Mouse (Mus musculus) v-Abl transformed pro-B cells (cell line): ENCODE data around the gene Epha10.

ENCODE experiments used
- in situ Hi-C, 2 experiments: fragments of 400-800 bp; cut with MboI; formaldehyde crosslinking; loops; one replicate each; pipeline ENCODE4 v1.15.1; 2025; ENCODE audit not compliant: unreplicated experiment in 2 of 2

Gene Epha10

DNA sequence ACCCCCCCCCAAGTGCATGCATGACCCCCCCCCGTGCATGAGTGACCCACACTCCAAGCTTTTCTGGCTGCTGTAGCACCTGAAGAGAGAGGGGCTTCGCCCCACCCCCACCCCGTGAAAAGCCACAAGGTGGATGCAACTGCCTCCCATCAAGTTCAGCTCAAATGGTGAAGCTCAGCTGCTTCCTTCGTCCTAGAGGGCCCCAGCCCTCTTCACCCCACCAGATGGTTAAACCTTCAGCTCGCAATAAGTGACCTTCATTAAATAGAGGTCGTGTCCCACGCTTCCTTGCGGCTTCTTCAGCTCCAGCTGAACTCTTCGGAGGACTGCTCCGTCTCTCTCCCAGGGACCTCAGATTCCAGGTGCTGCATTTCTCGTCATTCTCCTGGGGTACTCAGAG lies at the start of gene Epha10:
Gene Epha10 (plus strand): TSS at position 301 of the 400 bp plus-strand sequence.
- in situ Hi-C loops: loop anchor here (25.0 kb wide), 2 partner anchors 732 to 743 kb away; no protein-coding TSS in a partner anchor

DNA sequence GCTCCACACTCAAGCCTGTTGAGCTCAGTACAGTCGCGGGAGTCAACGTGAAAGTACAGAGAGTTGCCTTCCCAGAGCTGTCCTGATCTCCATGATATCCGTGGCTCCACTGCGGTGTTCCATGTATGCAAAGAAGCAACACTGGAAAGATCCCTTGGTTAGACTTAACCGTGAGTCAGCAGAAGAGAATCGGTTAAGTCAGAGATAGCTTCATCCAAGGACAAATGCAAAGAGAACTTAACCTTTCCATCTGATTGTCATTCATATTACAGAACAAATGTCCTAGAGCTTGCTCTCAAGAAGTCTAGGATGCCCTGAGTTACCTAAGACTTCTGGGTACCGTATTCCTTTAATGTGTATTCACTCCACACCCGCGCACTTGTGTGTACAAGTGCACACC lies 47.9 kb upstream of the Epha10 start:
- in situ Hi-C loops: no loop called here

DNA sequence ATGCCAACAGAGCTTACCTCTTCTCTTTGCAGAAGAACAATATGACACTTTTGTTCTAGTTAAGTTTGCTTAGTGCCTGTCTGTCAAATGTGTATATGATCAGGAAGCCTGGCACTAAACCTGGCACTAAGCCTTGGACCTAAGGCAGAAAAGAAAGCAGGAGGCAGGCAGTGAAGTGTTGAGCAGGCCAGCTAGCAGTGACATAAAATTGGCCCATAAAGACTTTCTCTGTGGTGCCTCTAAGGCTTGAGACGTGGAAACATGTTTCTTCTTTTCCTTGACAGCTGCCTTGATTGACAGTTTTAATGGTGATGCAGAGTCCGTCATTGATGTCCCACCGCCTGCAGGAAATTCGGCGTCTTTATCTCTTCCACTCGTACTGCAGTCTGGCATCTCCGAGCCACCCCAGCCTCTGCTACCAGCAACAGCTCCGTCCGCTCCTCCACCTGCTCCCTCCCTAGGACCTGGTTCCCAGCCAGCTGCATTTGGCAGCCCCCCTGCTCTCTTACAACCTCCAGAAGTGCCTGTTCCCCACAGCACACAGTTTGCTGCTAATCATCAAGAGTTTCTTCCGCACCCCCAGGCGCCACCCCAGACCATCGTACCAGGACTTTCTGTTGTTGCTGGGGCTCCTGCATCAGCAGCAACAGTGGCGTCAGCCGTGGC lies 42.5 kb upstream of the Epha10 start:
- in situ Hi-C loops: no loop called here

DNA sequence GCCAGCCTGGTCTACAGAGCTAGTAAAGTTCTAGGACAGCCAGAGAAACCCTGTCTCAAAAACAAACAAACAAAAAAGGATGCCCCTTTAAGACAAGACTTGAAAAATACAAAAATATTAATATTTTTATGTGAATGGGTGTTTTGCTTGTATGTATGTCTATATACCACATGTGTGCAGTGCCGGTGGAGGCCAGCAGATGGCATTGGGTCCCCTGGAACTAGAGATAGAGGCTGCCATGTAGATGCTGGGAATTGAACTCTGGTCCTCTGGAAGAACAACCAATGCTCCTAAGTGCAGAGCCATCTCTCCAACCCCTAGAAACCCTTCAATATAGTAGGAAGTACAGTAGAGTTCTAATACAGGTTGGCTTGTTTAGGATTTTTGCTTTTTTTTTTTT lies 39.7 kb upstream of the Epha10 start:
- in situ Hi-C loops: loop anchor here in 1 of 2 experiments (10.0 kb wide), 2 partner anchors 126 to 886 kb away; partner anchors contain the start of gene Sf3a3

GRCm38 (mm10) chr4:124843493-124843892 lies 37.2 kb upstream of the Epha10 start:
- in situ Hi-C loops: loop anchor here in 1 of 2 experiments (10.0 kb wide), 2 partner anchors 129 to 889 kb away; partner anchors contain the start of gene Sf3a3

- in situ Hi-C loops: loop anchor here (5.0 to 10.0 kb wide), 5 partner anchors 40 to 893 kb away; partner anchors contain the start of genes Sf3a3 (in 2 of the 2) and Mtf1 (in 1 of the 2)
These were observed 33.1 kb upstream of the Epha10 start for GRCm38 (mm10) chr4:124847573-124847972.

GRCm38 (mm10) chr4:124849631-124850260 lies 31.0 kb upstream of the Epha10 start:
- in situ Hi-C loops: loop anchor here (5.0 to 10.0 kb wide), 7 partner anchors 42 to 895 kb away; partner anchors contain the start of genes Sf3a3 (in 2 of the 2), Mtf1 (in 1 of the 2) and Utp11 (in 1 of the 2)

DNA sequence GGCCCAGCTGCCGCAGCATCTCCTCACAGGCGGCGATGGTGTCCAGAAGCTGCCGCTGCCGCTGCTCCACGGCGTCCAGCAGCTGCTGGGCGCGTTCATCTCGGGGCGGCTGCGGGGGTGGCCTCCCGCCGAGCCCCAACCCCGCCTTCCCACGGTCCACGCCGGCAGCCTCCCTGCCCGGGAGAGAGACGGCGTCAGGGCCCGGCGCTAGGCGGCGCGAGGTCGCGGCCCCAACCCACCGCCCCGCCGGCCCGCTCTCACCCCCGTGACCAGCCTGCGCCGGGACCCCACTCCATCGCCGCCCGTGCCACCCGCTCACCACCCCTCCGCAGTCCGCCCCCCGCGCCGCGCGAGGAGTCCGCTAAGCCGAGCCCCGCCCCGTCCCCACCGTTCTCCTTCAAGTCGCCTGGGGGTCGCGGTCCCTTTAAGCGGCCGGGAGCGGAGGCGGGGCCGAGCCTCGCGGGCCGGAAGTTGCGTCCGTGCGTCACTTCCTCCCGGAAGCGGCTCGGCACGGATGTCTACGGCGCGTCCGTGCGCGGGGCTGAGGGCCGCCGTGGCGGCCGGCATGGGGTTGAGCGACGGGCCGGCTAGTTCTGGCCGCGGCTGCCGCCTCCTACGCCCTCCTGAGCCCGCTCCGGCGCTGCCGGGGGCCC lies 30.3 kb upstream of the Epha10 start, which contains the start of gene Yrdc:
Gene Yrdc (plus strand): TSS at position 419 of the 653 bp plus-strand sequence.
- in situ Hi-C loops: loop anchor here in 1 of 2 experiments (5.0 to 10.0 kb wide), 2 partner anchors 156 to 893 kb away; partner anchors contain the start of gene Utp11

GRCm38 (mm10) chr4:124850933-124851658 lies 29.6 kb upstream of the Epha10 start, which contains the start of gene 1110065P20Rik:
TSS of gene 1110065P20Rik (minus strand) at chr4:124851196.
- in situ Hi-C loops: loop anchor here in 1 of 2 experiments (5.0 to 10.0 kb wide), 2 partner anchors 156 to 894 kb away; partner anchors contain the start of gene Utp11

DNA sequence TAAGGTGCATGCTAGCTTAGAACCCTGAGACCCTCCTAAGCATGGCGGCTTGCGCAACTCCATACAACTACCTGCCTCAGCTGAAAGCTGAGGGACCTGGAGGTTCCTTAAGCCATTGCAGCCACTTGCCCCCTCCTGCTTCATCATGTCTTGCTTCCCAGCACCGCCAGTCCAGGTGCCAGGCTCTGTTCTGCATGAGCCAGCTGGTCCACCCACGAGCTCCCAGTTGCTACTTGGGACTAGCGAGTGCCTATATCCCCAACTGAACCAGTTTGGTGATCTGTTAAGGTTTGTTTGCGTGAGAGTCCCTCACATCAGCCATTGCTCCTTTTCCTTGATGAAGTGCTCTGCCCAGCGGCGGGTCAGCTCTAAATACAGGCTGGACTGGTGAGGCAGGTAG lies 24.4 kb upstream of the Epha10 start:
- in situ Hi-C loops: loop anchor here in 1 of 2 experiments (10.0 kb wide), 1 partner anchor 161 kb away; the partner anchor contains the start of gene Utp11

GRCm38 (mm10) chr4:124858370-124858769 lies 22.3 kb upstream of the Epha10 start:
- in situ Hi-C loops: loop anchor here in 1 of 2 experiments (10.0 kb wide), 1 partner anchor 164 kb away; the partner anchor contains the start of gene Utp11

DNA sequence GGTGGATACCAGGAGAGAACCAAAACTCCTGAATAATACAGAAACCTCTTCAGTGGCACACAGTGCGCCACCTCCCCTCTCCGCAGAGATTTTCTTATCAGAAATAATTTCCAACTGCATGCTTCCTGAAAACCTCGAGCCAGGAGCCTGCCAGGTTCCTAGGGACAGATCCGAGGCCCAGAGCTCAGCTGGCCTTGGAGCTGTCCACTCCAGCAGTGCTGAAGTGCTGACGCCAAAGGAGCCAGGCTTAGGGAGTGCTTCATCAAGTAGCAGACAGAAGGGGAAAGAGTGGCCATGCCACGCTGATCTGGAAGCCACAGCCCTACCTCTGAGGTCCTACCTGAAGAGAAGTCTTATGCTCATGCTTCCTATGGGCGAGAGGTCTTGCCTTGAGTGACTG lies 20.3 kb upstream of the Epha10 start:
- in situ Hi-C loops: no loop called here

GRCm38 (mm10) chr4:124861283-124862188 lies 19.2 kb upstream of the Epha10 start, which contains the start of gene Maneal:
TSS of gene Maneal (minus strand) at chr4:124862171.
- in situ Hi-C loops: no loop called here

GRCm38 (mm10) chr4:124872719-124873118 lies 8.0 kb upstream of the Epha10 start:
- in situ Hi-C loops: no loop called here

DNA sequence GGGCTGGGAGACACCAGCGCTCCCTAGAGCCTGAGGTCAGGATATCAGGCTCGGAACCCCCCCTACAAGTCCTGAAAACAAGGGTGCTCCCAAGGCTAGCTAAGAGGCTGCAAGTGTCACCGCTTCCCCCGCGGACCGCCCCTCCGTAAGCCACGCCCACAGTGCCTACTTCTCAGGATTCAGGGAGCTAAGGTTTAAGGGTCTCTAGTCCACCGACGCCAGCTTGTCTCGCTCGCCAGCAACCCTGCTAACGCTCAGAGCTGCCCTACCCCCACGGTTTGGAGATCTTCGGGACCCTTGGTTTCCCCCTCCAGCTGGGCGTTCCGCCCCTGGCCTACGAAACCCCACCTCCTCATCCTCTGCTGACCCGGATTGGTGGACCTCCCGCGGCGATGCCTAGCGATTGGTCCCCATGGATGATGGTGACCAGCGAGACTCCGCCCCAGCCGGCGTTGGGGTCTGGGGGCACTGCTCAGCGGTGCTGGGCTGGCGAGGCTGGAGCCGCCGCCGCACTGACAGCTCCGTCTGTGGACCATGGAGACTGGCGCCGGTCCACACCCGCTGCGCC lies 726 bp downstream of the Epha10 start:
- in situ Hi-C loops: loop anchor here (25.0 kb wide), 2 partner anchors 731 to 744 kb away; no protein-coding TSS in a partner anchor

DNA sequence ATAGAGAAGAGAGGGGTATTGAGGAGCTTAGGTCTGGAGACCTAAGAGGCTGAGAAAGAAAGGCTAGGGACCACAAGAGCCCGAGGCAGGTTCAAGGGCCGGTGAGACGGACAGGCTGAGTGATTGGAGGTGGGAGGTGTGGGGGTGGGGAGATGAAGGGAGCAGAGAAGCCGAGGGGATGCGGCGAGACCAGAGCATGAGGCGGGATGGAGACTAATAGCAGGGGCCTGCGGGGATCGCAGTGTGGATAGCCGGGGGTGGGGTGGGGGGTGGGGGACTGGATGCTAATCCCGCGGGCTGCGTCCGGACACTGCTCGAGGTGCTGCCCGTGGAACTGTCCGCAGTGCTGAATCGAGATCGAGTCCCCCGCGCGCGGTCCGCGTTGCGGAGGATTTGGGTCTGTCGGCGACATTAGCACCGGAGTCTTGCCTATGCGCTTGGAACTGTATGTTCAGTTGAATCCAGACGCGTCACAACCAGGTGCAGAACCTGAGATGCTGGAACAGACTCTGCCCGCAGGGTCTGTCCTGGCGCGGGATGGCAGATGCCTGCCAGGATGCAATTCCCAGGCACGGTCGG lies 1.5 kb downstream of the Epha10 start:
- in situ Hi-C loops: loop anchor here (25.0 kb wide), 2 partner anchors 730 to 745 kb away; no protein-coding TSS in a partner anchor

DNA sequence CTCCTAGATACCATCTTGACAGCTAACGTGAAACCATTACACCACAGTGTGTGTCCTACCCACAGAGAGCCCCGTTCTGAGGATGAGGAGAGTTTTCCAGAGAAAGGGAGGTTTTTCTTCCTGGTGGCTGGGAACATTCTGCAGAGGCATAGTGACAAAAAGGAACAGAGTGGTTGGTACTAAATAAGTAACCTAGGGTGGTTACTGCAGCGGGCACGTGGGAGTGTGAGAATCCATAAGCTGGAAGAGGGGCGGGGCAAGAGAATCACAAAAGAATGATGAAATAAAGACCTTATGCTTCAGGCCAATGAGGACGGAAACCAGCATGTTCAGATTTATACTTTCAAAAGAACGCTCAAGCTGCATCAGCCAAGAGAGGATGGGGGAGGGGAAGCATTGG lies 8.0 kb downstream of the Epha10 start:
- in situ Hi-C loops: loop anchor here (25.0 kb wide), 2 partner anchors 724 to 751 kb away; no protein-coding TSS in a partner anchor

DNA sequence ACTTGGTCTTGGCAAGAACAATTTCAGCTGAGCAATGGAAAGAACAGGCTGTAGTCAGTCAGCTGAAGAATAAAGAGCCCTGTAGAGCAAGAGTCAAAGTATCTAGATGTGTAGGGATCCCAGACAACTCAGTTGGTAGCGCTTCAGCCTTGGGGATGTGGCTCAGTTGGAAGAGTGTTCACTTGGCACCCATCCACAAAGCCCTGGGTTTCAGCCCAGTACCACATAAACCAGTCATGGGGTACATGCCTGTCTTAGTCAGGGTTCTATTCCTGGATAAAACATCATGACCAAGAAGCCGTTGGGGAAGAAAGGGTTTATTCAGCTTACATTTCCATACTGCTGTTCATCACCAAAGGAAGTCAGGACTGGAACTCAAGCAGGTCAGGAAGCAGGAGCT lies 9.2 kb downstream of the Epha10 start:
- in situ Hi-C loops: loop anchor here (25.0 kb wide), 2 partner anchors 722 to 753 kb away; no protein-coding TSS in a partner anchor
